Mouse (Mus musculus): ENCODE results near the gene Yipf3.

Yipf3 gene

DNA sequence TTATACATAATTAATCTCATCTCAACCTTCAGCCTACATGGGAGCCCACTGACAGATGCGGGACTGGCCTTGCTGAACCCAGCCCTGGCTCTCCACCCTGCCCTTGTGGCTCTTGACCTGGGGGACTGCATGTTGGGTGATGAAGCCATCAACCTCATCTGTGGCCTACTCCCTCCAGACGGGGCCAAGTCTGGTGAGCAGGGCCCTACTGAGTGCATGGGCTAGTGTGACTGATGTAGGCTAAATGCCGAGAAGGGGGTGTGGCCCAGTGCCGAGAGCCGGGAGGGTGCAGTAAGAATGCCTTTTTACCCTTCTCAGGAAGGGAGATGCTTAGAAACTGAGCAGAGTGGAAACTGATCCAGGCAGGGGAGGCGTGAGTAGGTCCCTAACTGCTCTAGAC lies 7.3 kb downstream of the Yipf3 start:
- no peak for DNase-seq (ENCODE audit: low spot score in 2 of 2)

DNA sequence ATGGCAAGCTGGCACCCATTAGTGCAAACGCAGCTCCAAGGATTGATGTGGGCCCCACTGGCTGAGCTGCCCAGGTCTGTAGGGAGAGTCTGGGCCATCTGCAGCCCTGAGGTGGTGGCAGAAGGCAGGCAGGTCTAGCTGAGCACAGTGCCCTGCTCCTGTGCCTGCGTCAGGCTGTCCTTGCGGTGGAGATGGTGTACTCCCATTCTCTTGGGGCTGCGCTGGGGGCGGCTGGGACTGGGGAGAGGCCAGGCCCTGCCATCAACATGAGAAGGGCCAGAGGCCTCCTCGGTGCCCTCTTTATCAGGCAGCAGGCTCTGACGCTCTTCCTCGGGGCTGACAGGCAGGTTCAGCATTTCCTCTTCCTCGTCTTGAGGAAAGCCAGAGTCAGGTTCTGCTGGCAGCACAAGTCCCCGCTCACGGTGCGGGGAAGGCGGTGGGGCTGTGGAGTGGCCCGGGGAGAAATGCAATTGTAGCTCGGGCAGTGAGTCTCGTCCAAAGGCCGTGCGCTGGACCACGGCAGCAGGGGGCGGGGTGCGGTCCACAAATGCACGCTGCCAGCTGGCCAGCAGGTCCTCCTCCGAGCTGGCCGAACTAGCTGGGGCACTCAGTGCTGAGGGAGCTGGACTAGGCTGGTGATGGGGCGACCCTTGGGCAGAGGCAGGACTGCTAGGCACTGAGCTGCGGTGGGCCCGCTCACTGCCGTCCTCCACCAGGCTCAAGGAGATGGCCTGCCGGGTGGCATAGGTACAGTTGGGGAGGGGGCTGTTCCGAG lies 10.6 kb downstream of the Yipf3 start:
- no peak for DNase-seq (ENCODE audit: low spot score in 2 of 2)

DNA sequence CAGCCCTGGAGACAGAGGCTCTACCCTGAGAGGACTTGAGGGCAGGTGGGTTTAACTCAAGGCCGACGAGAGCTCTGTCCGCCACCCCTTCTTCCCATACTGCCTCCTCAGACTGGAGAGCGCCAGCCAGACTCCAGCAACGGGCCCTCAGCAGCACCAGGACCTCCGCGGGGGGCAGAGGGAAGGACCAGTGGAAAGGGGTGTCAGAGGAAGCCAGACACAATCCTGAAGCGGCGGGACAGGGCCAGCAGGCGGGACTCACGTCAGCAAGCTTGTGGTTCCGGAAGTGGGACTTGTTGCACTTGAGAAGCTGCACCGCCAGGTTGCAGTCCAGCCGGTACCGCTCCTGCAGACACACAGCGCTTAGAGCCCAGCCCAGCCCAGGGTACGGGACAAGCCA lies 11.8 kb downstream of the Yipf3 start:
- DNase-seq (ENCODE audit: low spot score in 2 of 2), result no peak

DNA sequence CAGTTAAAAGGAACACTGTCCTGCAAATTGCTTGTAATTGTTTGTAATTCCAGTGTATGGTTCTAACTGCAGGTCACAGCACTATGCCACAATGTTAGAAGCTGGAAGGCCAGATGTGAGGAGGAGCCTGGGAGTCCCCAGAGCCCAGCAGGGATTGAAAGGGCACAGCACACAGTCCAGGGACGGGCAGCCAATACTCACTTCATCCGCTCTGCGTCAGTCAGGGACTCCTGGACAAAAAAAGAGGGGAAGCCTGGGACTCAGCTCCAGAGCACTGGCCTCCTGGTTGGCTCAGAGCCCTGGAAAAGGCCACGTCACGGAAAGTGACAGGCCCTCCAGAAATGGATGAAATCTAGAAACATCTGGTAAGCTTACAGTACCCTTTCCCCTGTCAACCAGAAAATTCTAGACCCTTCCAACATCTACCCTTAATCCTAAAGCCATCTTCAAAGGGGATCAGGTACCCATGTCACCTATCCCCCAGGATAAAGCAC lies 14.4 kb downstream of the Yipf3 start:
- no peak for DNase-seq (ENCODE audit: low spot score in 2 of 2)

DNA sequence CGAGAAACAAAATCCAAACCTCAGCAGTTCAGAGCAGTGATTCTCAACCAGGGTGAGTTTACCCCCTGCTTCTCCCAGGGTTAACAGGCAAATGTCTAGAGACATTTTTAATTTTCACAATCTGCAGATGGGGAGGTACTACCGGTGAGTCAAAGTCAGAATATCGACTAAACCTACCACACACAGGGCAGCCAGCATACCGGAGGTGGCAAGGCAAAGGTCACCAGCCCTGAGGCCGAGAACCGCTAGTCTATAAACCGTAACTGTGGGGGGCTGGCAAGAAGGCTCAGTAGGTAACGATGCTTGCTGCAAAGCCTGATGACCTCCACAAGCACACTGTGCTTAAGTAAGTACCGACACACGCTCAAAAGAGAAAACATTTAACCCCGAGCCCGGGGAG lies 17.6 kb downstream of the Yipf3 start:
- DNase-seq (ENCODE audit: low spot score in 2 of 2), result no peak

DNA sequence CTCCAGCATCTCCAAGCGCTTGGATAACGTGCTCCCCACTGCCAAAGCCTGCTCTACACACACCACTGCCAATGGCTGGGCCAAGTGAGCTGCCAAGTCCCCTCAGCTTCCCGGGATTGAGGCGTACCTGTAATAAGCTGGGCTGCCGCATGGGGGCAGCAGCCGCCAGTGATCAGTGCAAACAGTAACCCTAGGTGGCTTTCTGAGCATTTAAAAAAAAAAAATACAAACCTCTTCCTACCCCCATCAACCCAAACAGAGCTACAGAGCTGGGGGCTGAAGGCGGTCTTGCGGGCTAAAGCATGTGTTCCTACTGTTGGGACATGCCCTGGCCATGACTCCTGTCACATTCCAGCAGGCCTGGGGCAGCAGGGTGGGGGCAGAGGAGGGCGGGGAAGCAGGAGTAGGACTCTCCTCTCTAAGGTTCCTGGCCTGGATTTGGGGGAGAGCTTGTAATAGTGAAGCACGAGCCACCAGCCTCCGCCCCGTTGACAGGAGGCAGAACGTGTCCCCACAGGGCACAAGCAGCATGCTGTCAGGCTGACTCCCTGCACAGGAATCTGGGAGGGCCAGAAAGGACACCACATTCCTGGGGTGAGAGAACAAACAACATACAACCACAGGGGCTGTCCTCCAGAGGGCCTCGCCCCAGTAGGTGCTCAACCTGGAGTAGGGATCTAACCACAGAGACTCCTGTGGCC lies 18.2 kb downstream of the Yipf3 start:
- peak; percentile 75 to 84 for DNase-seq (ENCODE audit: low spot score in 2 of 2)

DNA sequence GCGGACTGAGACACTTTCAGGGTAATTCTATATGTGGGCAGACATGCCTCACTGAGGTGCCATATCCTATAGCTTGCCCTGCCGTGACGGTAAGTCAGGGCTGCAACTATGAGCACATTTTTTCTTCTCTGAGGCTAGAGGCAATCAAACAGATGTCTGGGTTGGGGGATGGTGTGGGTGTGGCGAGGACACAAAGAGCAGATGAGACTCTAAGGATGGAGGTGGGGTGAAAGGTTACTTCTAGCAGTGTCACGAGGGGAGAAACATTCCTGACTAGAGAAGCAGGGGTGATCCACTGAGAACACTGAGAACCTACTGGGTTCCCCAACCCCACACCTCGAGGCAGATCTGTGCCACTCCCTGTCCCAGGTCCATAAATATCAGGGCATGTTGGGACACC lies 19.1 kb downstream of the Yipf3 start:
- no peak for DNase-seq (ENCODE audit: low spot score in 2 of 2)

DNA sequence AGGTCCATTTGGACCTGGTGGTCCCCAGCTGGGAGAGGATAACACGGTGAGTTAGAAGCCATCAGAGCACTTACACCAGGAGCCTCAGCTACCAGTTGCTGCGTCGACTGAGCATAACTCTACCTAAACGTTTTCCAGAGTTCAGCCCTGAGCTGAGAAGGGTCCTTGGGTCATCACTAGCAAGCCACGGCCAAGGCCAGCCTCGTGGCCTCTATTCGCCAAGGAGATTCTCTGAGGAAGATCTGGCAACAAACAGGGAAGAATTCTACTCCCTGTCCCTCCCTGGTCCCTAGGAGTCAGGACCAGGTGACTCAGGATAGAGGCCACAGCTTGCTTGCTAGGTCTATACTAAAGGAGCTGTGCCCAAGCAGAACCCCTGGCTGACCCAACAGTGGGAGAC lies 19.6 kb downstream of the Yipf3 start:
- no peak for DNase-seq (ENCODE audit: low spot score in 2 of 2)

DNA sequence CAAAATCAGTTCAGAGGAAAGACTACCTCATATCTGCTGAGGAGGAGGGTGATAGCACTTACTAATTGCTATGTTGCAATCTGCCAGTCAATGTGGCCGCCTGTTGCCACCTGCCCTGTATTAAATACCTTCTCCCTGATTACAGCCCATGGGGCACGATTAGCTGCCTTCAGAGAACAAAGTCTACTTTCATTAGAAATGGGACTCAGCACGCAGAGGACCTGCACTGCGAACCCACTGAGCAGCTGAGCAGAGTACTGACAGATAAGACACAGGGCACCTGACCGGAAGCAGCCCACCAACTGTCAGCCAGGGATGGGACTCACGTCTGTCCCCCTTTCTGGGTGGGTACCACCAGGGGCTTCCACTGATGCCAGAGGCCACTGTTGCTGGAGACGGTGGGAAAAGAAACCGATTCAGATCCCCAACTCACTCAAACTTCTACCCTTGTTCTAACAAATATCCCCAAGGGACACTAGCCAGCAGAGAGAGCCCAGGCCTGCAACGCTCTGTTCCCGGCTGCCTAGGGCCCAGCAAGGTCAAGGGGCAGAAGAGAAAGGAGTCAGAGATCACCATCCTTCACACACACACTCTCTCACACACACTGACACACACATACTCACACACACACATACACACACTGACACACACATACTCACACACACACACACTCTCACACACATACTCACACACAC lies 20.3 kb downstream of the Yipf3 start:
- no peak for DNase-seq (ENCODE audit: low spot score in 2 of 2)

DNA sequence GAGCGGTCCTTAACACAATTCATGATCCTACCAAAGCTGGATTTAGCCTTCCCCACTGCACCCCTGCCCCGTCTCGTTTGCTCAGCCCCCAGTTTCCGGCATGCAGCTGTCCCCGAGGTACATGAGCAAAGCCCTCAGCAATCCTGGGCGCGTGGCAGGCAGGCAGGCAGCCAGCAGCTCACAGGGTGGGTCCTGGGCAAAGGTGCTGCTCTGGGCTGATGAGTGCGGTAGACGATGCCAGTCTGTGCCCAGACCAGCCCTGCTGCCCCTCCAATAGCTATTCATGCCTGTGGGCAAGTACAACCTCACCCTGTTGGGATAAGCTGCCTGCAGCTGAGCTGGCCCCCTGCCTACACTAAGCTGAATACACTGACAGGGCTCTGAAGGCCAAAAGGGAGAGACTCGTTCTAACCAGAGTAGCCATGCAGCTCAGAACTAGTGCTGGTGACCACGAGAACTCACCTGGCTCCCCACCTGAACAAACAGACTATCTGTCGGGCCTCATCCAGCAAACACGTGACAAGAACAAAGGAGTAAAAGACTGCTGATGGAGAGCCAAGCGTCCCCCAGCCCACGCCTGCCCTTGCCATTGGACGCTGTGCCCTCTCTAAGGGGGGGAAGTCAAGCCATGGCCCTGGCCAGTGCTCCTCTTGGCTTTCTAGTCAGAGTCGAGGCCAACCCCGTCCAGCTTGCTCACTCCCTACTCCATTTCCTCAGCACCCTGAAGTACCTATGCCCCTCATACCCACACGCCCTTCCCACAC lies 22.1 kb downstream of the Yipf3 start:
- no peak for DNase-seq (ENCODE audit: low spot score in 2 of 2)

DNA sequence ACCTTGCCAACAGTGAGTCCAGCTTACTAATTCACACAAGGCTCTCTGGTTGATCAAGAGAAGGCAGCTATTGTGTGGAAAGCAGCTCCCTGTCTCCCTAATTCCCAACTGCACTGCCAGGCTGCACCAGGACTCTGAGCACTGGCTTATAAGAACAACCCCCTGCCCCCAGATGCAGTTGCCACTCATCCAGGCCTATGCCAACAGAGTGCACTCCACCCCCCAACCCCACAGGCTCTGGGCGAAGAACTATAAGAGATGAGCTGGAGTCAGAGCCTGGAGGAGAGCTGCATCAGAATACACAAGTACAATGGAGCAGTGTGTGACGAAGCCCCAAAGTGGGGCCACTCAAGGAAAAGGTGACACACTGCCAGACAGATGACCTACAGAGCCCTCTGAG lies 24.2 kb downstream of the Yipf3 start:
- no peak for DNase-seq (ENCODE audit: low spot score in 2 of 2)

DNA sequence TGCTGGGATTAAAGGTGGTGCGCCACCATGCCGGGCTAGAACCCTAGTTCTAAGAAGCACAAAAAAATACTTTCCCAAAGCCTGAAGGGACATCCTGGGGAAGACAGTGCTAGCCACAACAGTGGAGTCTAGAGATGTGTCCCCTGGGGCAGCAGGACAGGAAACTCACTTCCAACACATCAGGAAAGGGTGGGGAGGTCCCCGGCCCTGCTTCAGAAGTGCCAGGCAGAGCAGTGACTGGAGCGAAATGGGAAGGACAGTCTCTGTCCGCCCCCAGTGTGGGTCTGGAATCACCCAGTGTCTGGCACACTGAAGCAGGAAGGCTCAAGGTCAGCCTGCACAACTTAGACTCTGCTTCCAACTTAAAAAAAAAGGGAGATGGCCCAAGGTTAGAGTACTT lies 24.8 kb downstream of the Yipf3 start:
- no peak for DNase-seq (ENCODE audit: low spot score in 2 of 2)

DNA sequence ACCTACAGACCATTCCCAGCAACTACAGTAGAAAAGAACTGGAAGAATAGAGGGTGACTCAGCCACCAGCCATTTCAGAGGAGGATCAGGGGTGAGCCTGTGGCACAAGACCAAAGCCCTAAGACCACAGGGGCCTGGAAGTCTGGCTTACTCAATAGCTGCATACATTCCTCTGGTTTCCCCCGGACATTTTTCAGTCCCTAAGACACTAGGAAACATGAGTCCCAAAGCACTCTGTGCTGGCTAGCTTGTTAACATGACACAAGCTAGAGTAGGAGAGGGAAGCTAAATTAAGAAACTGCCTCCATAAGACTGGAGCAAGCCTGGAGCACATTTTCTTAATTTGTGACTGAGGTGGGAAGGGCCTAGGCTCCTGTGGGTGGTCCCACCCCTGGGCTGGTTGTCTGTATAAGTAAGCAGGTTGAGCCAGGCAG lies 25.9 kb downstream of the Yipf3 start:
- no peak for DNase-seq (ENCODE audit: low spot score in 2 of 2)

DNA sequence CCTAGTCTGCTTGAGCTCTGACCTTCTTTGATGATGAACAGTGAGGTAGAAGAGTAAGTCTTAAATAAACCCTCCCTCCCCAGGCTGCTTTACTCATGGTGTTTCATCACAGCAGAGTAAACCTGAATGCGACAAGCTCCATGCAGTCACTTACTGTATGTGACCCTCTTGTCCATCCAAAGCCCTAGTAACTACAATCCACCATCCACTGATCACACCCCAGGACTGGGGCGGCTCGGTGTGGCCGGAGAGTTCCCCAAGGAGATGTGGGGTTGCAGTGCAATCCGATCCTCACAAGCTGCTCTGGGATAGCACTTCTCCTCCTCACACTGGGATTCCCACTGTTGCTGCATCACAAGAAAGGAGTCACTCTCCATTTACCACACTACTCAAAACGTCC lies 26.6 kb downstream of the Yipf3 start:
- DNase-seq (ENCODE audit: low spot score in 2 of 2), result no peak

DNA sequence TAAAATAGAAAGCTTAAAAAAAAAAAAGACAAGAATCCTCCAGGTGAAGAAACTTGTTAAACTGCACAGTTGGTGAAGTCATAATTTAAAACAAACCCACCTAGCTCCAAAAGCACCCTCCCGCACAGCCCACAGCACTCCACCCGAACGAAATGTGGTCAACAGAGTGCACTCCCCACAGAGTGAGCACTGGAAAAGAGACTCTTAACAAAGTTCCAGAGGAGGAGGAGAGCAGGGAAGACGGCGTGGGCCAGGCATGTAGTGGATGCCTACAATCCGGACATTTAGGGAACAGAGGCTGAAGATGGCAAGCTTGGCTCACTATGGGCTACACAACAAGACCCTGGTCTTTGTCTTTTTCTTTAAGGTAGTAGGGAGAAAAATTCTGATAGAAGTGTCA lies 27.2 kb downstream of the Yipf3 start:
- no peak for DNase-seq (ENCODE audit: low spot score in 2 of 2)

DNA sequence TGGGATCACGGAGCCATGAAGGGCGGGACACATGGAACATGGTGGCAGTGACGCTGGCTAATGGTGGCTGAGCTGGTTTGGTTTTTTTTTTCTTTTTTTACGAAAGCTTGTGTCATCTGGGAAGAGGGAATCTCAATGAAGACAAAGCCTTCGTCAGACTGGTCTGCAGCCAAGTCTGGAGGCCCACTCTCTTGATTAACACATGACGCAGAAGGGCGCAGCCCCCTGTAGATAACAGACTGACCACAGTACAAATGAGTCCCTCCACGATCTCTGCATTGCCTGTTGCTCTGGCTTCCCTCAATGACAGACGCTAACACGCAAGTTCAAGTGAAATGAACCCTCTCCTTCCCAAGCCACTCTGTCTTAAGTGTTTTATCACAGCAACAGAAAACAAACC lies 27.6 kb downstream of the Yipf3 start:
- DNase-seq (ENCODE audit: low spot score in 2 of 2), result no peak

DNA sequence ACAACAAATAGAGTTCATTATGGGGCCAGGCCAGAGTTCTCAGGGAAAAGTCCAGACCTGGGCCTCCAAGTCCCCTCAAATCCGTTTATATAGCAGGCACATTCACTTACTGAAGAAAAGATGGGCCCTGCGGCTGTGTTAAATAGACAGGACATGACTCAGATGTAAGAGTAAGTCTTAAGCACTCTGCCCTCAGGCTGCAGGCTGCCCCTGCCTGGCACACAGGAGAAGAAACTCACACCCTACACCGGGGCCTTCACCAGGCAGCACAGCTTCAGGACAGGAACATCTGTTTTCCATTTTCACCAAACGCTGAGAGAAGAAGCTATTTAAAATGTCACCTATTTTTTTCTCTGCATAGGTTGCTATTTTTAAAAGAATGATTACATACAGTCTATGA lies 29.7 kb downstream of the Yipf3 start:
- DNase-seq (ENCODE audit: low spot score in 2 of 2), result no peak

DNA sequence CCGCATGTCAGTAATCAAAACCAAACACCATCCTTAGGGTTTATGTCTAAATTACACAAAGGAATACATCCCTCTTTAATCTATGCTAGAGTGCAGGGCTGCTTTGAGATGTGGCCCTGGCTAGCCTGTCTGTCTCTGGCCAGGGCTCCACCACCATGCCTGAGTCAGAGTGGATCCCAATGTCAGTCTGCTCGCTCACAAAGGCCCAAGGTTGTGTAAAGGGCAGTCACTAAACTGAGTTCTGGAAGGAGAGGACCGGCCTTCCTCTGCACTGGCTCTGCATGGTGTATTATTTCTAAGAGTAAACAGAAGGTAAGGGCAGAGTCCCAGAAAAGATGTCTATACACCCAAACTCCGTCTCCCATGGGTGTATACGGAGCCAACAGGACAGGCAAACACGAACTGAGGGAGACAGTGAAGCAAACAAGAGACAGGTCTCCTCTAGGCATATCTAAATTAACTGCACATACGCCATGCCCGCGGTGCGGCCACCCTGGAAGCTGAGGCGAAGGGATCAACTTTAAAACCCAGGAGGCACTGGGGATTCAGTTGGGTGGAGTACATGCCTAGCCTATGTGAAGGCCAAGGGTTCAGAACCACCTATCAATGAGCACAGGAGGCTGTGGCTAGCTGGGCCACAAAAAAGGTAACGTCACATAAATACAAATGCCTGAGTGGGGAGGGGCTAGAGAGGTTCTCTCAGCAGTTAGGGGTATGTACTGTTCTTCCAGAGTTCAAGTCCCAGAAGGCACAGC lies 30.3 kb downstream of the Yipf3 start:
- no peak for DNase-seq (ENCODE audit: low spot score in 2 of 2)

DNA sequence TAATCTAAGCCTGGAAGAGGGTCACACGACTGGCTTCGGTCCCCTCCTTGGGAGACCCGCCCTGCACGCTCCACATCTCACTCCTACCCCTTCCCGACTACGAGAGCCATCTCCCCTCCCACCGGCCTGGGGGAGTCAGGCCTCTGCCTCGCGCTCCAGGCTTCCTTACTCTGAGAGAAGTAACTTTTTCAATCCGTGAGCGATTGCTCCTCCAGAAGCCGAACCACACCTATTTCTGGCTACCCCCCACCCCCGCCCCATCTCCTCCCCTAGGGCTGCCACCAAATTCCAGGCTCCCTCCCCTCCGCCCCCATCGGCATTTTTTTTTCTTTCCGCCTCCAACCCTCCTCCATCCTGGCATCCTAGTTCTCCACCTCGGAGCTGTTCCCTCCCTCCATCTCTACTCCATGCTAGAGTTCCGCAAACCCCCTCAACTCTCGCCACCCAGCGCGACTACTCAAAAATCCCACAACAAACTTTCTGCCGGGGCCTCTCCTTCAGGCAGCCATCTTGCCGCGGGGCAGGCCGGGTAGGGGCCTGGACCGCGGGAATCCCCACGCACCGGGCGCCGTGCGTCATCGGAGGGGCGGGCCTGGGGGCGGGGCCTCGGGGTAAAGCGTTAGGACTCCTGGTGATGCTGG lies 34.7 kb downstream of the Yipf3 start, which contains the start of gene Tjap1:
TSS of gene Tjap1 (minus strand) at position 544 of the 641 bp plus-strand sequence.
- DNase-seq (ENCODE audit: low spot score in 2 of 2), result peak; percentile 61 to 75

DNA sequence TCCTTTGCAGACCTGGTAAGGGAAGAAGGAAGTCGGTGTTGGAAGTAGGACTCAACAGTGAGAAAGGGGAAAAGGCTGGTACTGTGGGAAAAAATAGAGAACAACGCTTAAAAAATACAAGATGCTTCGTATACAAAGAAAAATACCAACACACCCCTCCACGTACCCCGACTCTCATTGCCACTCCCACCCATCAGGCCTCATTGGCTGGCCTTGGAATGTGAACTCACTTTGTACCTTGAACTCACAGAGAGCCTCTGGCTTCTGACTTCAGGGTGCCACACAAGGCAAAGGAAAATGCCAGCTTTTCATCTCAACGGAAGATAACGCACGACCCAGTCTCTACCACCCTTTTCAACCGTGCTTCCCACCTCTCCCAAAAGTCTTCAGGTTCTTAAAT lies 35.3 kb downstream of the Yipf3 start:
- DNase-seq (ENCODE audit: low spot score in 2 of 2), result no peak

DNA sequence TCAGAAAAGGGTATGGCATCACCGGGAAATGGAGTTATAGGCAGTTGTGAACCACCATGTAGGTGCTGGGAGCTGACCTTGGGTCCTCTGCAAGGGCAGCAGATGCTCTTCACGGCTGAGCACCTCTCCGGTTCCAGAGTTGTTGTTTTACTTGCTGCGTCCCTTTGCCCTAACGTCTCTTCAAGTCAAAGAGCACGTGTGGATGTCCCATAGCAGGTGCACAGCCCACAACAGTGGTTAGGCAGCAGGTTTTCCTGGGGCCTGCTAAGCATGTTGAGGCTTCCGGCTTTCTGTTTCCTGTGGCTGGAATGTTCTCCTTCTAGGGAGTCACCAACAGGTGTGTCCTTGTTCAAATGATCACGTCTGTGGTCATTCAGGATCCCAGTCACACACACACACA lies 36.0 kb downstream of the Yipf3 start:
- no peak for DNase-seq (ENCODE audit: low spot score in 2 of 2)
